Mouse (Mus musculus) heart, adult 9 months (tissue): ENCODE data around the gene Nnmt.
A peak's percentile ranks its signal among the peaks of the same experiment; 100 is the strongest.

Experiments used
- DNase-seq, 2 experiments: peaks; one replicate each; pipeline ENCODE4 v3.0.0; 2022; ENCODE audit warnings: low spot score in 2 of 2

Gene Nnmt

DNA sequence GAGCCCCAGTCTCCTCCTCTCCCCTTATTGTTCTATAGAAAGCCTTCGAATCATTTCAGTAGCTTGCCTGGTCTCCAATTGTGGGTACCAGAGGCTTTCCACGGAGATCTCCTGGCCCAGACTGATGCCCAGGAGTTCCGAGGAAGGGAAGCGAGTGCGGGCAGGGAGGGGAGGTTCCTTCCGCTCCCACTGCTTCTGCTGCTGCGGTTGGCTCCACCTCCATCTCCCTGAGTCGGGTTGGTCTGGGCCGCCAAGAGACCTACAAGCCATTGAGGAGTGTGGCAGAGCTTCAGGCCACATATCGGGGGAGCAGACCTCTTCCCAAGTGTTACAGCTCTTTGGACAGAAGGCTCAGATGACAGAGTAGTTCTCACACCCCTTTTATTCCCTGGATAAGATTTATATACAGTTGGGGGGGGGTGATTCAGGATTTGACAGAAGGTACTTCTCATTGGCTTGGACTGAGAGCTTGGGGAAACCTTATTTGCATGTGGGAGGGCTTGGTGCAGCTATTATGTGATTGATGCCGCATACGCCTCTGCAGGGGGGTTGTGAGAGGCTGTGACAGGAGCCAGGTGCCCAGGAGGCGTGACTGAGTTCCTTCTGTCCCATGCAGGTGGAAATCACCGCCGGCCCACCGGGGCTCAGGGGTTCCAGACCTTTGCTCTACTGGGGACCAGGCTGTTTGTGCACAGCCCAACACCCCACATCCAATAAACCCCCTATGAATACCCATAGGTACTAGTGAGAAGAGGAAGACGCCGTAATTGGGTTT is 30.8 kb upstream of the Nnmt start:
- DNase-seq: no peak

DNA sequence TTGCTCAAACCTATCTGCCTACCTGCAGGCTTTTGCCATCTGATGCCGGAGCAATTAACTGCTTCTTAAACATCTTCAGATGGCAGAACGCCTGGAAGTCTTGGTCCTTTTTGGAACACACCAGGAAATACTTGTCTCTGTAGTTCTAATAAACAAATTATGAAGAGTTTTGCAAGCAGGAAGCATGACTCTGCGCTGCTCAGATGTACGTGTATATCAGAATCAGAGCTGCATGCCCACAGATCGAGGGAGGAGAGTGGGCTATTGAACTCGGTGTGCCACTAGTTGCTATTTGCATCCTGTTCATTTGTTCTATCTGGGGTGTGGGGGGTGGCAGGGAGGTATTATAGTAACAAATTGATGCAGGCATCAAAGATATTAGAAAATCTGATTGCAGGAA is 28.2 kb upstream of the Nnmt start:
- no peak for DNase-seq

DNA sequence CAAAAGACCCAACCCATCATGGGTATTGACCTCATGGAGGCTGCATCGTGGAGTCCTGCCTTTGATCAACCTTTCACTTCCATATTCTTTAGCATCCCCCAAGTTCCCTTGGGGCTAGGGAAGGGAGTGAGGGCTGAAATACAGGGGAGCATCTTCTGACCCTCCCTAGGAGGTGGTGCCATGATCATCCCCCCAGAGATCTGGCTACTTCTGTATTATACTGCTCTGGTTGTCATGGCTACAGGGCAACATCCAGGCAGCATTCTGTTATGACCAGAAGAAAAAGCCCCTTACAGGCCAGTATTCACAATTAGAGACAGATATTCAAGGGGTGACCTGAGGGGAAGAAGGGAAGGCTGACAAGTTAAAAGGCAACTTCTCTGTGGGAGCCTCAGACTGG is 14.3 kb upstream of the Nnmt start:
- no peak for DNase-seq

DNA sequence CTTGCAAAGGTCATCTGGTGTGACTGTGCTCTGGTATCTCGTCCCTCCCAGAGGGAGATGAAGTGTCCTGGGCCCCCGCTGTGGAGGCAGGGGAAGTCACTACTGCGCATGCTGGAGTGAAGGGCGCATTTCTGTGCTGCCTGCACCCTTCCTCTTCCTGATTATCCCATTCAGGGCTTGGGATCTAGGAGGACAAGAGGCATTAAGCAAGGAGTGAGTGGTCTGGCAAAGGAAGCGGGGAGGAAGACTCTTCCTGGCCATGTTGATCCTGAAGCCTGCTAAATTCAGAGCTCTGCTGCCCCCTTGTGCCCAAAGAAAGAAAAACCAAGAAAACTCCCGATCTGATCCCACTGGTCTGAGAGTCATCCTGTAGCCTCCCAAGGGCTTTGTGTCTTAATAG is 13.6 kb upstream of the Nnmt start:
- peak; percentile 73 to 81 for DNase-seq

DNA sequence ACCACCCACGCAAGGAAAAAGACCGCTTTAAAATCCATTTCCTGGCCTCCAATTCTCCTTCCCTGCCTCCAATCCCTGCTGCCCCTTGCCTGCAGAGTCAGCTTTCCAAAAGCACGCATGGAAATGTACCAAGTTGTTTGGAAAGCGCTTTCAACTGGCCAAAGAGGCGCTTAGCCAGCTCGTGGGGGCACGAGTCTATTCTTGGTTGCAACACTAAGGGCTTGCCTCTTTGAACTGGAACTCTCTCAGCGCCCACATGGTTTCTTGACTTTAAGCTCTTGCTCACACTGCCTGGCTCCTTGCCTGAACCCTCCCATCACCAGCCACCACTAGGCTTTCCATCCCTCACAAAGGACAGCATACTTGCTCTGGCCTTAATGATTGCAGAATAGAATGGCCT is 13.2 kb upstream of the Nnmt start:
- peak; percentile 77 to 88 for DNase-seq

DNA sequence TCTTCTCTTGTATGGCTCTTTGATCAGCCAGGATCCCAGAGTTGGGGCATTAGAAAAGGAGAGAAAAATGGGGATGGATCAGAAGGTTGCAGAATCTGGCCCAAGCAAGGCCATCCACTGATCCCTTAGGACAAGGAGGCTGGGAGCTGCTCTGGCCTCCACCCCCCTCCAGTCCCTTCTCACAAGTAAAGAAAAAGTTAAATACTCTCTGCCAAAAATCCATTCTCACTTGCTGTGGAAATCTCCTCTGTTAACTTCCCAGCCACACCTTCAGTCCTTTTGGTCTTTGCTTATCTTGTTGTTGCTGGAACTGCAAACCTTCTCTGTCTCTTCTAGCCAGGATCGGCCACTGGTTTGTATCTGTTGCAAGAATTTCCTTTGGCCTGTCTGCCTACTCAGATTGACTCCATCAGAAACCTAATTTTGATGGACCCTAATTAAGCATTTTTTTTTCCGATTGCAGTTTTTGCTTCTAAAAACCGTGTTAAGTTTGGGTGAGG is 12.6 kb upstream of the Nnmt start:
- DNase-seq: peak; percentile 34 to 46

GRCm38 (mm10) chr9:48613221-48613620 is 8.3 kb upstream of the Nnmt start:
- no peak for DNase-seq

DNA sequence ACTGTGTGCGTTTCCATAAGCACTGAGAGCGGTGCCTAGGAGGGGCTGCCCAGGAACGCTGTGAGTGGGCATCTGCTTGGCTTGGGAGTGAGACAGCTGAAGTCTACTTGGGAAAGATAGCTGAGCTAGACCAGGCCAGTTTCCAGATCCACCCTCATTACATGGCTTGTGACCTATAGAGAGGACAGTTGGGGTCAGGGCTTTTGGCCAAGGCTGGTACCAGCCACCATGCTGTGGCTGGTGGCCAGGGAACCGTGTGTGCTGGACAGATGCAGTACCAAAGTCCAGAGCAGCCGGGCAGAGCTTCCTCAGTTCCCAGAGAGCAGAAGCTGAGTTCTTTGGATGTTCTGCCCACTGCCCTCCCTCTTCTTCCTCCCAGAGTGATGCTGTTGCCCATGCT is 7.6 kb upstream of the Nnmt start:
- DNase-seq: no peak

DNA sequence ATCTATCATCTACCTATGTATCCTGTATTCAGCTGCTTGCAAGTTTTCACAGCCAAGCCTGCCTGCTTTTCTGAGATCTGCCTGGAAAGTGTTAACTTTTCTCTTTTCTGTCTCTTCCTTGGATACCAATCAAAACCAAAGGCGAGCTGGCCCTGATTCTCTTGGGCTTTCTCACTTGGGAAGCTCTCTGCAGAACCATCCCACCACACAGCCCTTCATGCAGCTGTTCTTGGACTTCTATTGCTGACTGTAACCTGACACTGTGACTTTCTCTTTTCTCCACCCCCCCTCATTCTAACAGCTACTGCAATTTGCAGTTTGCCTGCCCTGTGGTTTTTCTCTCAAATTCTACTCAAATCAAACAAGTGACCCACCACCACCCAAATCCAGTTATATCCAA is 6.1 kb upstream of the Nnmt start:
- no peak for DNase-seq

- DNase-seq: no peak
Measured at GRCm38 (mm10) chr9:48609734-48610133, 4.8 kb upstream of the Nnmt start.

DNA sequence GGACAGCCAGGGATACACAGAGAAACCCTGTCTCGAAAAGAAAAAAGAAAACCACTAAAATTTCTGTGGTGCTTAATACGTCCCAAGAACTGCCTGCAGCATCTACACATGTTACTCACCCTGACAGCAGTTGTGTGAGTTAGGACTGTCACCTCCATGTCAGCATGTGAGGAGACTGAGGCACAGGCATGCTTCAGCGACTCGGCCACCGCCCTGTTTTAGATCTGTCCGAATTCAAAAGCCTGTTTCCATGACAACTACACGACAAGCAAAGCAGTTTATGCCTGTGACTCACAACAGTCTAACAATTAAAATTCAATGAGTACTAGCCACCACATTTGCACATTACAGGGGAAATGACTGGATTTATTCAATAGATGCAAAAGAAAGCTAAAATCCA is 2.5 kb upstream of the Nnmt start:
- DNase-seq: no peak

DNA sequence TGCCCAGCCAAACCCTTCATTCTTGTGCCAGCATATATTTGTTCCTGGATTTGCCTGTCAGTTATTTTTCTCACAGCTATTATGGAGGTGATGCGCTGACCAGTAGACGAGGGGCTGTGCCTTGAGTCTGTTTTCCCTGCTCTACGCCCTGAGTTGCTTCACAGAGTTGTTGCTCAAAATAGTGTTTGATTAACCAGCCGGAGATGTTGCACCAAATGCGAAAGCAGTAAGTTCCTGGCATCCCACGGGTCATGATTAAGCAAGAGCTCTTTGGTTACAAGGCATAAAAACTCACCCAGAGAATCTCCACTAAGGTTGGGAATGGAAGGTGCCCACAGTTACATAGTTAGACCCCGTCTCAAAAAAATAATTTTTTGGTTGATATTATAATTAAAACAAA is 1.2 kb upstream of the Nnmt start:
- DNase-seq: peak; percentile 33 to 46

- no peak for DNase-seq
Measured at GRCm38 (mm10) chr9:48605697-48606096, 744 bp upstream of the Nnmt start.

GRCm38 (mm10) chr9:48604226-48604625 is 727 bp downstream of the Nnmt start:
- DNase-seq: no peak

GRCm38 (mm10) chr9:48600881-48601280 is 4.1 kb downstream of the Nnmt start:
- DNase-seq: no peak

DNA sequence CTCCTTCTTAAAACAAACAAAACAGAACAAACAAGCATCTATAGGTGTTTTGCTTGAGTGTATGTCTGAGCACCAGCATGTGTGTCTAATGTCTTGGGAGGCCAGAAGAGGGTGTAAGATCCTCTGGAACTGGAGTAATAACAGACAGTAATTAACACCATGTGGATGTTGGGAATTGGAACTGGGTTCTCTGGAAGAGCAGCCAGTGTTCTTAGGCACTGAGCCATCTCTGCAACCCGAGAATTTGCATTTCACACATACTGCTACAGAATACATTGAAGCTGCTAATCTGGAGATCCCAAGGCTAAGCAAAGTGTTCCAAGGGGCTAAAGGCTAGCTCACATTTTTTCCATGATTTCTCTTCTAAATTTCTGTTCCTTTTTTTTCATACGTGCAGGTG is 4.9 kb downstream of the Nnmt start:
- no peak for DNase-seq

DNA sequence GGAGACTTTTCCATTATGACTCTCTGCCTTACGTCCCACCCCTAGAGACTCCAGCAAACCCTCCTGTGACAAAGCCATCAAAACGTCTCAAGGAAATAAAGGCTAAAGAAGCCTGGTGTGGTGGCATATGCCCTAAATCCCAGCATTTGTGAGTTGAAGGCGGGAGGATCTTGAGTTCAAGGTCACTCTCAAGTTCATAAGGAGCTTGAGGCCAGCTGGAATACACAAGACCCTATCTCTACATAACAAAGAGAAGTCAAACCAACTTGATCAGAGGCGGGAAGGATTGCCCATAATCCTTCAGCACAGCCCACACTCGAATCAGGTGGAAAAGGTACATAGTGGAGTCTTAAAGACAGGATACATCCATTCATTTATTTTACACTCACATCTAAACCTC is 7.5 kb downstream of the Nnmt start:
- DNase-seq: no peak

GRCm38 (mm10) chr9:48596924-48597323 is 8.0 kb downstream of the Nnmt start:
- no peak for DNase-seq

- no peak for DNase-seq
Measured at GRCm38 (mm10) chr9:48593915-48594314, 11.0 kb downstream of the Nnmt start.

DNA sequence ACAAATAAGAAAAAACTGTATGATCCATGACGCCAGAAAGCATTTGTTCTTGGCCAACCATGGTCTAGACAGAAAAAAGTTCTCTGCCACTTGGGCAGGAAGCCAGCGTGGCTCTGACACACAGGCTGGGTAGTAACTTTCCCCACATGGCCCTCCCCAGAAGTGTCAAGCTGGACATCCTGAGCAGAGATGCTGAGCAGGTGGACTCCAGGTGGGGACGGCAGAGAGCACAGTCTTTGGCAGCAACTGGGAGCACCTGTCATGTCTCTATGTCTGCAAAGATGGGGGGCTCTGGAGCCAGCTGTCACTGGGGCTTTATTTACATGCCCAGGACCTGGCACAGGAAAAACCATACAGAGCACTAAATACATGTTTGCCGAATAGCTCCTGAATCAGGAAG is 14.3 kb downstream of the Nnmt start:
- DNase-seq: no peak

- DNase-seq: peak in 1 of 2 experiments; percentile 40
Measured at GRCm38 (mm10) chr9:48586332-48586731, 18.6 kb downstream of the Nnmt start.

GRCm38 (mm10) chr9:48580808-48581207 is 24.1 kb downstream of the Nnmt start:
- no peak for DNase-seq

DNA sequence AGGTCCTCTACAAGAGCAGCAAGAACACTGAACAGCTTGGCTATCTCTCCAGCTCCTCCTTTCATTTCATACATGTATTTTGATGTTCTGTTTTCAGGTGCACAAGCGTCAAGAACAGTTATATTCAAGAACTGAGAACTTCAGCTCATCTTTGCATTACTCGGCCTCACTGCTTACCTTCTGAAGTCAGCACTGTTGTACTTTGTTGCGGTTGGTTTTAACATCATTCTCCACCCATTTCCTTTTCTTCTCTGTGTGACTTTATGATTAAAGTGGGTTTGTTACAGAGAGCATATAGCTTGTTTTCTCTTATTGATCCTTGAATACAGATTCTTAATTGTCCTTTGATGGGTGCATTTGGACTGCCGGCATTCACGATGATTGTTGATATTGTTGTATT is 42.6 kb downstream of the Nnmt start:
- no peak for DNase-seq
